Mouse (Mus musculus): Measurements from ENCODE around the gene Cmpk2.
"Not testable (repeated sequence)": the region's sequence is repeated elsewhere in the genome, so short reads cannot be mapped to it uniquely, and the experiment has no call there.

Gene Cmpk2

GRCm38 (mm10) chr12:26478196-26479004 is 9.4 kb downstream of the Cmpk2 start:
- DNase-seq (ENCODE audit: inconsistent ontology term): peak; percentile 22

GRCm38 (mm10) chr12:26485738-26486580 is 17.0 kb downstream of the Cmpk2 start:
- DNase-seq (ENCODE audit: inconsistent ontology term): not testable (repeated sequence)

- peak; percentile 80 for DNase-seq (ENCODE audit: inconsistent ontology term)
Observed at GRCm38 (mm10) chr12:26487874-26488616, 19.0 kb downstream of the Cmpk2 start.

- no peak for DNase-seq (ENCODE audit: inconsistent ontology term)
Observed at GRCm38 (mm10) chr12:26488617-26489274, 19.7 kb downstream of the Cmpk2 start.

GRCm38 (mm10) chr12:26489942-26490341 is 20.9 kb downstream of the Cmpk2 start:
- no peak for DNase-seq (ENCODE audit: inconsistent ontology term)

GRCm38 (mm10) chr12:26501042-26501441 is 32.0 kb downstream of the Cmpk2 start:
- DNase-seq (ENCODE audit: inconsistent ontology term): no peak

GRCm38 (mm10) chr12:26510971-26511370 is 42.0 kb downstream of the Cmpk2 start:
- DNase-seq (ENCODE audit: inconsistent ontology term): no peak

- no peak for DNase-seq (ENCODE audit: inconsistent ontology term)
Observed at GRCm38 (mm10) chr12:26518206-26518605, 49.2 kb downstream of the Cmpk2 start.

- DNase-seq (ENCODE audit: inconsistent ontology term): peak; percentile 32
Observed at GRCm38 (mm10) chr12:26524943-26525697, 56.1 kb downstream of the Cmpk2 start.

GRCm38 (mm10) chr12:26525698-26526026 is 56.7 kb downstream of the Cmpk2 start:
- DNase-seq (ENCODE audit: inconsistent ontology term): no peak

Measured in Muller cell, postnatal 12 days (primary cell).